Mouse (Mus musculus): ENCODE measurements at regions not wholly inside any gene's neighbourhood (a gene's known extent, or its start where the extent isn't known, plus 50 kb on each side); places are given as distances from the start of the nearest gene placed in this dataset.

DNA sequence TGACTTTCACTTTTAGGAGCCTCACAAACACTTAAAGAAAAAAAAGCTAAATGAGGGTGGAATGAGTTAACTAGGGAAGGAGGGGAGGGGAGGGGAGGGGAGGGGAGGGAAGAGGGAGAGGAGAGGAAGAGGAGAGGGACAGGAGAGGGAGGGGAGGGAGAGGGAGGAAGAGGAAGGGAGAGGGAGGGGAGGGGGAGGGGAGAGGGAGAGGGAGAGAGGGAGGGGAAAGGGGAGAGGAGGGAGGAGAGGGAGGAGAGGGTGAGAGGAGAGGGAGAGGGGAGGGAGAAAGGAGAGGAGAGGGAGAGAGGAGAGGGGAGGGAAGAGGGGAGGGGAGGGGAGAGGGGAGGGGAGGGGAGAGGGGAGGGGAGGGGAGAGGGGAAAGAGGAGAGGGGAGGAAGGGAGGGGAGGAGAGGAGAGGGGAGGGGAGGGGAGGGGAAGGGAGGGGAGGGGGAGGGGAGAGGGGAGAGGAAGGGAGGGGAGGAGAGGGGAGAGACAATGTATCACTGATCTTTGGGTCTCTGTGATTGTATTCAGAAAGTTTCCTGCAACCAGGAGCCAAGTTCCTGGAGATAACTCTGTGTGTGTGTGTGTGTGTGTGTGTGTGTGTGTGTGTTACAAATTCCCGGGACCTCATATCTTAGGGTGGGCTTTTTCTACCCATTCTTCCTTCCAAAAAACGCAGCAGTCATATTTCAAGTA is 168.3 kb downstream of the Ly86 start:
- no peaks in the 10 kb centered on the region for H3K9me3 ChIP-seq (replicated peaks; ENCODE audit: low read length)
- no peak overlapping the region for H3K9ac ChIP-seq (ENCODE audit: low read depth, low read length)
- H3K27me3 ChIP-seq (ENCODE audit: insufficient read depth, low read length), result no peaks in the 10 kb centered on the region
- H3K27ac ChIP-seq, result peak overlapping the region; percentile 80
- no peak overlapping the region for H3K4me3 ChIP-seq (replicated peaks; ENCODE audit: low read depth, low read length)
- peak overlapping the region; percentile 30; the same call in 1 of the 2 replicates for H3K4me2 ChIP-seq (ENCODE audit: low read length)
- H3K4me1 ChIP-seq (replicated peaks; ENCODE audit: insufficient read depth, low read length), result peaks cover 21% of the 10 kb centered on the region
- no peaks in the 10 kb centered on the region for H3K36me3 ChIP-seq (ENCODE audit: insufficient read depth, low read length)
- WGBS, result 43% methylated on average over 2 of the region's 2 CpGs
- no peak for ATAC-seq (replicated peaks; ENCODE audit: low FRiP score, low read depth)
- TF ChIP-seq CTCF (IDR thresholded peaks at IDR 0.05; ENCODE audit: low read depth), result no peak
- no peak for DNase-seq (ENCODE audit: low spot score)

DNA sequence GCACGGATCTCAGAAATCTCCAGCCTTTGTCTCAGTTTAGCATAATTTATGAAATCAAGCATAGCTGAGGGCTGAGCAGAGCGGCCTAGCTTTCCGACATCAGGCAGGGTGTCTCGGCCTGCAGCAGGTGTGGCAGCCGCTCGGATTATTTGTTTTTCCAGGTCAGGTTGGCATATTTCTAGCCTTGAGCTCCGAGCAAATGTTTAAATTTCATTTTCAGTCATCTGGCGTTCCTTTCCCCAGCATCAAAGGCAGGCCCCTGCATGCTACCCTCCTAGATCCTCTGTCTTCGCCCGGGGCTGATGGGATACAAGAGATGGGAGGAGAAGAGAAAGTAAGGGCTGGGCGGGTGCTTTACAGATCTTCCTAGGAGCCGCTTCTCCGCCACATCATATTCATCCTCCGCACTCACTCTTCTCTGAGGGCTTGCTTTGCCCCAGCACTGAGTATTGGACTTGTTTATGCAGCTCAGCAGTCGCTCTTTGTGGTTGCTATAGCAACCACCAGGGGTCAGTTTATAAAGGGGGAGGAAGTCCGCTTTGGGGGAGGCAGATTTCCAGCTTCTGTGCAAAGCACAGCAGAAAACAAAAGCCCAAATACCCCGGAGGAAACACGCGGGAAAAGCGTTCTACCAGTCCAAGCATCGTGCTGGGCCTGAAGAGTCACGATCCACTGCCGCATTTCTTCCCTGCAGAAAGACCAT is 169.0 kb downstream of the Ly86 start:
- Histone ChIP-seq H3K36me3 (ENCODE audit: insufficient read depth, low read length) (no peaks in the 10 kb centered on the region), H3K9ac (ENCODE audit: low read depth, low read length) (peak overlapping the region; percentile 38), H3K9me3 (replicated peaks; ENCODE audit: low read length) (no peaks in the 10 kb centered on the region), H3K4me2 (ENCODE audit: low read length) (peak overlapping the region; percentile 30), H3K27ac (peak overlapping the region; percentile 80), H3K27me3 (ENCODE audit: insufficient read depth, low read length) (no peaks in the 10 kb centered on the region), H3K4me1 (replicated peaks; ENCODE audit: insufficient read depth, low read length) (peaks cover 14% of the 10 kb centered on the region), H3K4me3 (replicated peaks; ENCODE audit: low read depth, low read length) (no peak overlapping the region)
- peak; percentile 86 for DNase-seq (ENCODE audit: low spot score)
- ATAC-seq (replicated peaks; ENCODE audit: low FRiP score, low read depth), result peak; percentile 71
- TF ChIP-seq CTCF (IDR thresholded peaks at IDR 0.05; ENCODE audit: low read depth), result peak; percentile 23
- 14% methylated on average over 23 of the region's 23 CpGs for WGBS

DNA sequence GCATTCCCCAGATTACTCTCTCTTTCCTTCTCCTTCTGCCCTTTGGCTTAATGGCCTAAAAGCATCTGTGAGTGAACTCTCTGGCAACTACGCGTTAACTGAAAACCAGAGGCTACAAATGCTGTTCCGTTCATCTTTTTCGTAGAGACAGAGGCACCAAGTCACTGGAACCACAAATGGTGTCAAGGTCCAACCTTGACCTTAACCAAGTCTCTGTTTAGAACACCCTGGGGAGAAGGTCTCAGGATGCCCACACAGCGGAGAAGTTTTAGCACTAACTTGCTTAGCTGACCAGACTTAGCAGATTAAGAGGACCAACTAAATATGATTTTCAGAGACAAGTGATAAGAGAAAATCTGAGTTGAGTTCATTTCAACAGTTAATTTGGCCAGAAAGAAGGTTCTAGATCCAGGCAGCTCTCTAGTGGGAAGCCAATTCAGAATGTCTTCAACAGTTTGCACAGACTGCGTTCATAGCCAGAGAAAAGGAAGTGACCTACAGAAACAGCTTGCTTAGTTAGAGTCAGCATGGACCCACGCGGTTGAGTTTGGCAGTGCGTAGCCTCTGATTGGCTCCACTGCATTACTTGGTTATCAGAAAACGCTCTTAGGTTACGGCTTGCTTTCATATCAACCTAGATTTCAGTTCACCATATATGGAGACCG is 169.8 kb downstream of the Ly86 start:
- no peak for DNase-seq (ENCODE audit: low spot score)
- Histone ChIP-seq H3K36me3 (ENCODE audit: insufficient read depth, low read length) (no peaks in the 10 kb centered on the region), H3K27ac (peak overlapping the region; percentile 63; the same call in 1 of the 2 replicates), H3K4me2 (ENCODE audit: low read length) (peak overlapping the region; percentile 30; the same call in 1 of the 2 replicates), H3K9me3 (replicated peaks; ENCODE audit: low read length) (no peaks in the 10 kb centered on the region), H3K9ac (ENCODE audit: low read depth, low read length) (no peak overlapping the region), H3K4me3 (replicated peaks; ENCODE audit: low read depth, low read length) (no peak overlapping the region), H3K4me1 (replicated peaks; ENCODE audit: insufficient read depth, low read length) (peaks cover 6% of the 10 kb centered on the region; the same call in 1 of the 2 replicates), H3K27me3 (ENCODE audit: insufficient read depth, low read length) (no peaks in the 10 kb centered on the region)
- 70% methylated on average over 12 of the region's 12 CpGs for WGBS
- no peak for TF ChIP-seq CTCF (IDR thresholded peaks at IDR 0.05; ENCODE audit: low read depth)
- no peak for ATAC-seq (replicated peaks; ENCODE audit: low FRiP score, low read depth)

- ATAC-seq (replicated peaks; ENCODE audit: low FRiP score, low read depth) (no peak), DNase-seq (ENCODE audit: low spot score) (no peak)
- Histone ChIP-seq H3K36me3 (ENCODE audit: insufficient read depth, low read length) (no peaks in the 10 kb centered on the region), H3K4me1 (replicated peaks; ENCODE audit: insufficient read depth, low read length) (peaks cover 6% of the 10 kb centered on the region; the same call in 1 of the 2 replicates), H3K27me3 (ENCODE audit: insufficient read depth, low read length) (no peaks in the 10 kb centered on the region), H3K27ac (no peak overlapping the region), H3K9me3 (replicated peaks; ENCODE audit: low read length) (no peaks in the 10 kb centered on the region), H3K4me3 (replicated peaks; ENCODE audit: low read depth, low read length) (no peak overlapping the region), H3K9ac (ENCODE audit: low read depth, low read length) (no peak overlapping the region), H3K4me2 (ENCODE audit: low read length) (no peak overlapping the region)
- WGBS, result 49% methylated on average over 14 of the region's 14 CpGs
- TF ChIP-seq CTCF (IDR thresholded peaks at IDR 0.05; ENCODE audit: low read depth), result no peak
Measured at GRCm38 (mm10) chr13:37517055-37517807, 172.2 kb downstream of the Ly86 start.

DNA sequence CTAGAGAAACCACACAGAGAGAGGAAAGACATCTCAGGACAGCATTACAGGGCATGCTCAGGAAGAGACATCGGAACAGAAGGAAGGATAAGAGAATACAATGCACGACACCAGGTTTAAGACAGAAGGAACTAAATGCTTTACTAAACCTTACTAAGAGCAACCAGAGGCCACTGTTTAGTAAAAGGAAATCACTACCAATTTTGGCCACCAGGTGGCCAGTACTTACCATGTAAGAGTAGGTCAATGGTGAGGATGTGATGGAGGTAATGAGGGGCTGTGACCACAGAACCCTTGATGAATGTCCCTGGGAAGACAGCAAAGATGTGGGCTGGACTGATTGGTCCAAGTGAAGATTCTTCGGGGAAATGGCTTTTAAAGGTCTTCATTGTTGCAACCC is 174.9 kb downstream of the Ly86 start:
- no peak overlapping the region for H3K4me3 ChIP-seq (replicated peaks; ENCODE audit: low read depth, low read length)

More for the DNA sequence above, 174.9 kb downstream of the Ly86 start:
- Histone ChIP-seq H3K9me3 (replicated peaks; ENCODE audit: low read length) (no peaks in the 10 kb centered on the region), H3K4me2 (ENCODE audit: low read length) (no peak overlapping the region), H3K9ac (ENCODE audit: low read depth, low read length) (no peak overlapping the region), H3K27ac (no peak overlapping the region), H3K4me1 (replicated peaks; ENCODE audit: insufficient read depth, low read length) (no peaks in the 10 kb centered on the region), H3K27me3 (ENCODE audit: insufficient read depth, low read length) (no peaks in the 10 kb centered on the region), H3K36me3 (ENCODE audit: insufficient read depth, low read length) (no peaks in the 10 kb centered on the region)
- TF ChIP-seq CTCF (IDR thresholded peaks at IDR 0.05; ENCODE audit: low read depth), result peak; percentile 55; the same call in 1 of the 2 replicates
- DNase-seq (ENCODE audit: low spot score) (peak; percentile 23), ATAC-seq (replicated peaks; ENCODE audit: low FRiP score, low read depth) (no peak)
- 75% methylated on average over 3 of the region's 3 CpGs for WGBS

Data from kidney, postnatal 0 days (tissue).